Mouse (Mus musculus) liver, postnatal 0 days (tissue): Measurements from ENCODE around the gene Cables2.

ENCODE experiments used
- CTCF ChIP-seq: sonication (generic); IDR thresholded peaks from 2 replicates; pipeline ENCODE4 v1.5.1; 2016; ENCODE audit warnings: antibody characterized with exemption, low read depth
- EP300 ChIP-seq: IDR thresholded peaks from 2 replicates; pipeline ENCODE4 v1.6.1; 2016; ENCODE audit warnings: antibody characterized with exemption, low read depth, mild to moderate bottlenecking

GRCm38 (mm10) chr2:180234980-180235379 is 38.3 kb downstream of the Cables2 start:
- no peak for TF ChIP-seq EP300
- no peak for TF ChIP-seq CTCF
